Mouse (Mus musculus) stomach, postnatal 0 days (tissue): ENCODE data around the gene Tbc1d9.

Experiments
- CTCF ChIP-seq: IDR thresholded peaks from 2 replicates; pipeline ENCODE4 v1.5.1; 2016; ENCODE audit warnings: antibody characterized with exemption, low read depth, mild to moderate bottlenecking, moderate library complexity
- EP300 ChIP-seq: optimal IDR thresholded peaks from 2 replicates; pipeline ENCODE3; 2016; ENCODE audit warnings: antibody characterized with exemption

- TF ChIP-seq CTCF (no peak), EP300 (no peak)
Observed at GRCm38 (mm10) chr8:83304946-83305345, 139.8 kb downstream of the Tbc1d9 start.
